Mouse (Mus musculus) hindbrain, embryonic 15.5 days (tissue): ENCODE measurements at regions not wholly inside any gene's neighbourhood (a gene's known extent, or its start where the extent isn't known, plus 50 kb on each side); places are given as distances from the start of the nearest gene placed in this dataset.

Experiments used
- ATAC-seq: fragments of 200-750 bp; cut with Nextera tagmentation; 2 replicates; pipeline ENCODE4 v1.8.0; 2017; ENCODE audit warnings: low read depth, moderate number of reproducible peaks, moderate TSS enrichment; ENCODE audit not compliant: low FRiP score
- H3K27ac ChIP-seq: fragments of 300-500 bp; sonication (generic); replicated peaks from 2 replicates; pipeline ENCODE4 v1.5.1; 2015; ENCODE audit warnings: mild to moderate bottlenecking, inconsistent platforms
- H3K27me3 ChIP-seq: fragments of 300-500 bp; sonication (generic); 2 replicates; pipeline ENCODE4 v1.6.1; 2015; ENCODE audit warnings: control low read depth, inconsistent platforms
- H3K36me3 ChIP-seq: fragments of 300-500 bp; sonication (generic); 2 replicates; pipeline ENCODE4 v1.6.1; 2015; ENCODE audit warnings: control low read depth, inconsistent platforms
- H3K4me1 ChIP-seq: fragments of 300-500 bp; sonication (generic); replicated peaks from 2 replicates; pipeline ENCODE4 v1.6.1; 2015; ENCODE audit warnings: control low read depth, inconsistent platforms
- H3K4me2 ChIP-seq: fragments of 300-500 bp; sonication (generic); 2 replicates; pipeline ENCODE4 v1.6.1; 2015; ENCODE audit warnings: moderate library complexity, mild to moderate bottlenecking, inconsistent platforms
- H3K4me3 ChIP-seq: fragments of 300-500 bp; sonication (generic); 2 replicates; pipeline ENCODE4 v1.5.1; 2015; ENCODE audit warnings: mild to moderate bottlenecking, inconsistent platforms
- H3K9ac ChIP-seq: fragments of 300-500 bp; sonication (generic); 2 replicates; pipeline ENCODE4 v1.6.1; 2015; ENCODE audit warnings: inconsistent platforms
- H3K9me3 ChIP-seq: fragments of 300-500 bp; sonication (generic); 2 replicates; pipeline ENCODE4 v1.6.1; 2016; ENCODE audit warnings: control low read depth, inconsistent platforms
- WGBS: fragments of 180-500 bp; shearing (Covaris S2); methylation state at CpG from one replicate; pipeline ENCODE4 v1.1.7; 2015; 5-methylcytosine and 5-hydroxymethylcytosine counted together

DNA sequence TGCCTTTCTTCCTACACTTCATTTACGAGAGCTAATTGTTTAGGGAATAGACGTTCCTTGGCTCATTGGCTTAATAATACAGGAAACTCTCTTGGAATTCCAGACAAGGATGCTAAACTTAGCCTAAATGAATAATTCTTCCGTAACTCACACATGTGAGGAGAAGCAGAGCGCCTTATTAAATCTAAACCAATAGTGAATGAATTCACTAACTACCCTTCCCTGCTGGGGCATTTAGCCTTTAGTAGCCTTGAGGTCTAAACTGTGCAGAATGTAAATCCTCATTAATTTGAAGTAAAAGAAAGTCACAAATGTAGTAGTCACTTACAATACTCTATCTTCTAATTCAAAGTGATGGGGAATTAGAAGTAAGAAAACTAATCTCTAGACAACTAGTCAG is 301.4 kb downstream of the Kctd8 start:
- H3K36me3 ChIP-seq, result no peaks in the 10 kb centered on the region
- WGBS, result 59% methylated on average over 4 of the region's 4 CpGs
- no peak overlapping the region for H3K4me3 ChIP-seq
- ATAC-seq, result no peak
- no peaks in the 10 kb centered on the region for H3K27me3 ChIP-seq
- no peaks in the 10 kb centered on the region for H3K4me1 ChIP-seq
- H3K27ac ChIP-seq, result no peak overlapping the region
- no peak overlapping the region for H3K9ac ChIP-seq
- no peaks in the 10 kb centered on the region for H3K9me3 ChIP-seq
- no peak overlapping the region for H3K4me2 ChIP-seq

DNA sequence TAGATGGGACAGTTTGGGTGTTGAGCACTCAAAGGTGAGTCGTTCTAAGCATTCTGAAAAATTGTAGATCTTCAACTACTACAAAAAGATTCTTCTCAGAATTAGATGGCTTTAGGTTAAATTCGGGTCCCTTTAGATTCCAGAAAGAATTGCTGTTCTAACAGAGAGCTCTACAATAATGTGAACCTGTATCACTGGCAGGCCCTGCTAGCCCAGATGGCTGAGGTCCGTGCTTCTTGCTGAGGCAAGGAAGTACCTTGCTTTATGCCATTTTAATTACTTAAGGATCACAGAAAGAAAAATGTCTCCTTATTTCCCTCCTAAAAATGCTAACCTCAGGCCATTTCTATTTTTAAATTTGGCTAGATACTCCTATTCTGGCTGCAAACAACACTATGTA is 322.1 kb downstream of the Kctd8 start:
- no peaks in the 10 kb centered on the region for H3K4me1 ChIP-seq
- no peak overlapping the region for H3K9ac ChIP-seq
- no peak overlapping the region for H3K27ac ChIP-seq
- no peaks in the 10 kb centered on the region for H3K9me3 ChIP-seq
- no peaks in the 10 kb centered on the region for H3K36me3 ChIP-seq
- H3K4me3 ChIP-seq, result no peak overlapping the region
- 88% methylated on average over 3 of the region's 3 CpGs for WGBS
- no peaks in the 10 kb centered on the region for H3K27me3 ChIP-seq
- no peak for ATAC-seq
- no peak overlapping the region for H3K4me2 ChIP-seq

DNA sequence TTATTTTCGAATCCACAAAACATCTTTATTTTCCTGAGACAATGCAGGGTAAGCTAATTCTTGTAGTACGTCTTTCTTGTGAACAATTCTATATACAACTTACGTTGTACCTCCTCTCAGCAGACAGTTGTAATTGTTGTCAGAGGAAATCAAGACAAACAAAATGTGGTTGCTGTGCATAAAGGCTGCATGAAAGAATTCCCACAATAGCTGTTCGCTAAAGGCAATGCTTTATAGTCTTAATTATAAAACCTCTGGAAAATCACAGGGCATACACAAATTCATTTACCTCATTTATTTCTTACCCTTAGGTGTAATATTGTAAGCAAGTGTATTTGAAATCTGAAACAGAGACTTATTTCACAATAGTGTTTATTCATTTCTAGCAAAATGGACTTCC is 355.3 kb downstream of the Kctd8 start:
- peak; percentile 38; the same call in 1 of the 2 replicates for ATAC-seq
- Histone ChIP-seq H3K9ac (no peak overlapping the region), H3K9me3 (no peaks in the 10 kb centered on the region), H3K4me2 (no peak overlapping the region), H3K4me3 (no peak overlapping the region), H3K36me3 (no peaks in the 10 kb centered on the region), H3K27me3 (no peaks in the 10 kb centered on the region), H3K27ac (no peak overlapping the region), H3K4me1 (no peaks in the 10 kb centered on the region)
- 73% methylated on average over 4 of the region's 4 CpGs for WGBS

DNA sequence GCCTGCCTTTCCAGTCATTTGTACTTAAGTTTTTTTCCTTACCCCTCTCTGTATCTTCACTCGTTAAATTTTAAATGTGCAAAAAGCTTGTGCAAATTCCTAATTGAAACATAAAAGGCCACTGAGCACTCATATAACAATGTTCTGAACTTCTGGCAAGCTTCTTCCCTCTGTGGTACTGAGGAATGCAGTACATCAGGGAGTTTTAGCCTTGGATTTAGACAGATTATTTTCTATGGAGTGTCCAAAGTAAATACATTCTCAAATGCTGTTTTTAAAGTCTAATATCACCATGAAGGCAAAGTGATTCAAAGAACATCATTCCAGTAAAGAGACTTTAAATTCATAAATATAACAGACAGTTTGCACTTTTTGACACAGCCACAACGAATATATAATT is 386.8 kb downstream of the Kctd8 start:
- WGBS, result 89% methylated on average over 2 of the region's 2 CpGs
- Histone ChIP-seq H3K4me1 (no peaks in the 10 kb centered on the region), H3K36me3 (no peaks in the 10 kb centered on the region), H3K9ac (no peak overlapping the region), H3K4me2 (no peak overlapping the region), H3K27me3 (no peaks in the 10 kb centered on the region), H3K4me3 (no peak overlapping the region), H3K27ac (no peak overlapping the region), H3K9me3 (no peaks in the 10 kb centered on the region)
- ATAC-seq, result no peak
